Mouse (Mus musculus) erythroblast, adult 5-6 weeks (primary cell): ENCODE measurements around the gene Elk3. TPM values are rescaled to one million over a fixed set of nuclear protein-coding genes. Genes with fewer than 3 reads are reported as not detected.
"Not testable (repeated sequence)": the region's sequence is repeated elsewhere in the genome, so short reads cannot be mapped to it uniquely, and the experiment has no call there.

Source experiments
- ATAC-seq: replicated peaks from 2 replicates; pipeline ENCODE4 v1.8.0; 2016; ENCODE audit warnings: moderate number of reproducible peaks, mild to moderate bottlenecking, moderate TSS enrichment, inconsistent platforms; ENCODE audit not compliant: poor library complexity, low FRiP score, severe bottlenecking
- total RNA-seq, 2 experiments: library from RNA; stranded (forward) in 1 of 2; stranded (reverse) in 1 of 2; fragments of 150-400 nt in 1 of 2; fragments of 200-764, 138-1000 nt in 1 of 2; gene quantifications; 2 replicates each; pipeline versions ENCODE4 v1.2.3 to v1.2.4; 2015 to 2017; ENCODE audit warnings: low replicate concordance in 2 of 2

The Elk3 gene
- total RNA-seq (2015; ENCODE audit: low replicate concordance) (3.8 TPM in 2 replicates), total RNA-seq (2017; ENCODE audit: low replicate concordance) (3.3 and 4.2 TPM in 2 replicates)

DNA sequence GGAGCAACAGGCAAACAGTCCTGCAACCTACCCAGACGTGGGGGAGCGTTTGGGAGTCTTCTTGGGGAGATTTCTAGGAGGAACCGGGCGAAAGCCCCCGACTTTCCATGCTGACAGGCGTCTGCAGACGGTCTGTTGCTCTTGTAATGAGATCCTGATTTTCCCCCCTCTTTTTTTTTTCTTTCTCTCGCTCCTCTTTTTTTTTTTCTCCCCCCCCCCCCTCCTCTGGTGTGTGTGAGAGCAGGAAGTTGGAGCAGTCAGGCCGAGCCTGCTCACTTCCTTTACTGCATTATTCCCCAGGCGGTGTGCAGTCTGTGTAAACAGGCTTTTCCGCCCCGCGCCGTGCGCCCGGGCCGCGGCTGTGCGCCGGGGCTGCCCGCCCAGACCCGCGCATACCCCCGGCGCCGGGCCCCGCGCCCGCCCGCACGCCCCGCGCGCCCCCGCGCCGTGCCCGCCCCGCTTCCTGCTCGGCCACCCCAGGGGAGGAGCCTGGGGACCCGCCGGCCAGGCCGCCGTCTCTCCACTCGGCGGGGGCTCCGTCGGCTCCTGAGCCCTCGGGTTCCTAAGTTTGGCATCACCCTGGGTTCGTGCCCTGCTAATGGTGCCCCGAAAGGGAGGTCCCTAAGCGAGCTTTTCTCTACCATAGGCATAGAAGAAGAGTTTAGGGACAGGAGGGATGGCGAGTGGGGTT lies at the start of gene Elk3:
Elk3 (minus strand) TSS at position 415 of the 691 bp plus-strand sequence.
- ATAC-seq = no peak

DNA sequence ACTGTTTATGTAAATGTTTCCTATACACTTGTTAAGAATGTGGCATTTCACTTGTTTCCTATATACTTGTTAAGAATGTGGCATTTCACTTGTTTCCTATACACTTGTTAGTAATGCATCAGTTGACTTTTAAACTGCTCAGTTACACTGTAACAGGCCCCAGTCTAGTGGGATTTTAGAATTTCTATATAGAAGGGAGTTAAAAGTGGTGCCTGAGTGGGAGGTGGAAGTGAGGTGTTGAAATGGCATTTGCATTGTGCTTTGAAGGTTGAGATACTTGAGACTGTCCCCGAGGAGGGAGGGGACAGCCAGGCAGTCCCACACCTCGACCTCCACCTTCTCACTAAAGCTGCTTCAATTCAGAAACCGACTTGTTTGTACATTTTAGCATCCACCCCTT lies 49.7 kb upstream of the Elk3 start:
- ATAC-seq = no peak

DNA sequence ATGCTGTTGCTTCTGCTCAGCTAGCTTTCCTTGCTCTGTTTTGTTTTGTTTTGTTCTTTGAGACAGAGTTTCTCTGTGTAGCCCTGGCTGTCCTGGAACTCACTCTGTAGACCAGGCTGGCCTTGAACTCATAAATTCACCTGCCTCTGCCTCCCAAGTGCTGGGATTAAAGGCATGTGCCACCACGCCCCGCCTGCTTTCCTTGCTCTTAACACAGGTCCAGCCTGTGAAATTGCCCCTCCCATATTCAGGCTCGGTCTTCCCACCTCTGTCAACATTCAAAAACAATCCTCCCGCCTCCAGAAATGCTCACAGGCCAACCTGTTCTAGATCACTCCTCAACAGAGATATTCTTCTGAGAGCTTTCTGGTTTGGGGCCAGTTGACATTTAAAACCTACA lies 49.3 kb upstream of the Elk3 start:
- not testable (repeated sequence) for ATAC-seq

DNA sequence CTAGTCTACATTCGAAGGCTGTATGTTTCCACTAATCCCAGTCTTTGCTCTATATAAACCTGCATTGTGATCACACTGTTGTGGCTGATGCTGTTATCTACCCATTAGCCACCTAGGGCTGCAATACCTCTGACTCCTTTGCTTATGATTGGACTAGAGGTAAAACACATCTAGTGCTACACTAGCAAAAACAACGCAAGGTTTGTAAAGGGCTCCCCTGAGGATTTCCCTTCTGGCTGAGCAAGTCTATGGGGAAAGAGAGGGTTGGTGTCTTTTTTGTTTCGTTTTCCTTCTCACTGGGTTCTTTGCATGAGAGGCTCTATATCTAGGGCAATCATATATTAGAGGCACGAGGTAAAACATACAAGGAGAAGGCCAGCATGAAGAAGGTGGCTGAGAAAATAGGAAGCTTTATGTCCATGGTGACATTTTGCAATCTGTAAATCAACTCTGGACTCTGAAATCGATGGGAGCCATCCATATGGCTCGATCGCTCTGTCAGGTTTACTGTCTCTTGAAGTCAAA lies 48.5 kb upstream of the Elk3 start:
- no peak for ATAC-seq

DNA sequence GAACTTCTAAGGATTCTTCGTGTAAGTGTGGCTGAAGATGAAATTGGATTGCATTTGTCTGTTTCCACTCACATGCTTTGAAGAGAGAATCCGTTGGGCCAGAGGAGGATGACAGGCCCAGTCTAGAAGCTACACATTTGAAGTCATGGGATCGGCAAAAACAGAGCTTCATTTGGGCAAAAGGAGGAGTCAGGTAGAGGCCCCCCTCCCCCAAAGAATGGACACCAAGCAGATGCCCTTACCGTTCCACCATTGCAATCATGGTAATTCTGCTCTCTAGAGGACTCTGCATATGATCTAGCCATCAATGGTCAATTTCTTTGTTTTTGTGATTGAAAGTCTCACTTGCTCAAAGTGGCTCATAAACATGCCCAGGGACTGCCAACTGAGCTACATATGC lies 47.9 kb upstream of the Elk3 start:
- no peak for ATAC-seq

DNA sequence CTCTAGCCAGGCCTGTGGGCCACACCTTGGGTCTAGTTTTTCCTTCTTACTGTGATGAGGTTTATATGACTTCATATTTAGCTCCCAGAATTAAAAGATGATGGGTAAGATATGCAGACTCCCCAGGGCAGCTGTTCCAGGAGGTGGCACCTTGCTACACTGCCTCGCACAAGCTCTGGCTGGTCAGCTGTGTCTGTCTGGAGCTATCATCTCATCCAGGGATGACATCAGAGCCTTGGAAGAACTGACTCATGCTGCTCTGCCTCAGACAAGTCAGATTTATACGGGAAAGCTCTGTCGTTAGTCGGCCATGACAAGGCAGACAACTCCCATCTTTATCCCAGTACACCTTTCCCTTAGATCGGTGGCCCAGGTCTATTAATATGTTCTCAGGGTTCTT lies 46.2 kb upstream of the Elk3 start:
- ATAC-seq = no peak

DNA sequence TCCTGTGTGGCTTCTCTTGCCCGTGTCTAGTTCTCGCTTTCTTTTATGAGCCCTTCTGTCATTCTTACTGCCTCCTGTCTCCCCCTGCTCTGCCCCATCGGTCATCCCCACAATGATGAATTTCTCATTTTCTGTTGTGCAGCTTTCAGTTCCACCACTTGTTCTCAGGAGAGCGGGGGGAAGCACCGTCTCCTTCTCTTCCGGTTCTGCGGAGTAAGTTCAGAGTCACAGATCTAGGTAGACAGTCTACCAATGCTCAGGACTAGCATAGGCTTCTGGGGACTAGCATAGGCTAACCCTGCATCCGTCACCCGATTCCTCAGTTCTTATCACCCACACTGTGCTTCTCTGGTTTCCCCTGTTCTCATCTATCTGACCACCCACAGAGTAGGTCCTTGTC lies 45.2 kb upstream of the Elk3 start:
- no peak for ATAC-seq

DNA sequence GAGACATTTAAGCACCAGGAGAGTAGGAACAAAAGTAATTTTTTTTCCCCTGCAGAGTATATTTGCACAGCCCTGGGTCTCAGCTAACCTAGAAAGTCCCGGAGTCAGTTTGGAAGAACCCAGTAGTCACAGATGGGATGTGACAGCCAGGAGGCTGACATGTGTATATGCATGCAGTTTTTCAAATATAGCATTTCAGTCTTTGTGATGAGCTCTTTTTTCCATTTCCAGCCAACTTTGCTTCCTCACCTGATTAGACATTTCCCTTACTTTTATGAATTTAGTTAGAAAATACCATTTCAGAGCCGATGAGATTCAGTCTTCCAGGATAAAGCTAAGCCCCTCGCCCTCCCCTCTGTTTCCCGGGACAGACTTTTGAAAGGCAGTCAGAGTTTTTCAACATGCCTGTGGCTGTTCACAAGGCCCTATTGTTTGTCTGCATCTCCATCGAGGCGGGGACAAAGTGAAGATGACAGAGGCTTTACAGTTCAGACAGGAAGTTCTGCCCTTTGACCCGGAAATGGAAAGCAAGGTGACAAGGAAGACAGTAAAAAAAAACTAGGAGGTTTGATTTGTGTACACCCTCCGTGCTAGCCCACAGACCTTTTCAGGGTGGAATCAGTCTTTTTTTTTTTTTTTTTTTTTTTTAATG lies 44.5 kb upstream of the Elk3 start:
- ATAC-seq = no peak

DNA sequence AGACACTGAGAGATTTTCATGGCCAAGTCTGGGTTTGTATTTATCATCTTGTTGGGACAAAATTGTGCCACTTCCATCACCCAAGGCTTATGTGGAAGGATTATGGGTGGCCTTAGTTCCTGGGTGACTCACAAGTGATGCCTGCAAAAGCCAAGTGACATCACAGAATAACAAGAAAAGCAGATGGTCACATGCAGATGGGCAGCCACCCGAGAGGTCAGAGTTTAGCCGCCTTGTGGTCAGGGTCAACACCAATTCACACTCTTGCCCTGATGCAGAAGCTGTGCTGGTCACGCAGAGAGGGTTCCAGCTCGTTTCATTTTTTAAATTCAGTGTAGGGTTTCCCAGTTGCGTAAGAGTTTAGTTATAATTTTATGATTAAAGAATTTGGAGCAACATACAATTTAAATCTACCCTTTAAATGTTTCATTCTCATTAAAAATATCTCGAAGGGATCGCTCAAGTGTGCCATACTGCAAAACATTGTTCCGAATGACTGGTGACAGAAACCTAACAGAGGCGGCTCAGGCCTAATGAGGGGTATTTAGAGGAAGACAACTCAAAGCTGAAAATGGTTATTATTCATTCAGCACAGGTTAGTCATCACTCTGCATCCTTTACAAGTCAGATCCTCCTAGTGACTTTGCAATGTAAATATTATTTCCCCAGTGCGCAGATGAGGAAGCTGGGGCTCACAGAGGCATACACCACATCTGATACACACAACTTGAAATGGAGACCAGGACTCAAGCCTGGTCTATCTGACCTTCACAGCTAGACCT lies 42.8 kb upstream of the Elk3 start:
- no peak for ATAC-seq

DNA sequence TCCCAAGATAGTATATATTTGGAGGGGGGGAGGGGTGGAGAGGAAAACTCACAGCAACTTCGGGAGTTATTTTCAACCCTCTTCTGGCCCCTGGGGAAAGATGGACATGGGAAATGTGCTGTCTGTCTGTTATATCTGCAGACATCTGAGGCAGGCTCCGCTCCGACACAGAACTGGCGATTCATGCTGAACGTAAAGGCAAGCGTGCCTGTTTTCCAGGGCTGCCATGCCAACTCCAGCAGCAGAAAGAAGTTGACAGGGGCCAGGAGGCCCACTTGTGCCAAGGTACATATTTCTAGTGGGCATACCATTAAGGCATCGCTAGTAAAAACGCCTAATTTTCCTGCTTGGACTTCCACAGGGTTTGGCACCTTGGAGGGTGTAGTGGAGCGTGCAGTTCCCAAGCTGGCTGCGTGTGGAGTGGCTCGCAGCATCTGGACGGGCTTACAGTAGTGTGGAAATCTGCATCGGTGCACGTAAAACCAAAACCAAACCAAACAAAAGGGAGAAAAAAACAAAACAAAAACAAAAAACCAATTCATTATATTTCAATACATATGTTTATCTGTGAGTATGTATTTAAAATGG lies 37.1 kb upstream of the Elk3 start:
- ATAC-seq = no peak

DNA sequence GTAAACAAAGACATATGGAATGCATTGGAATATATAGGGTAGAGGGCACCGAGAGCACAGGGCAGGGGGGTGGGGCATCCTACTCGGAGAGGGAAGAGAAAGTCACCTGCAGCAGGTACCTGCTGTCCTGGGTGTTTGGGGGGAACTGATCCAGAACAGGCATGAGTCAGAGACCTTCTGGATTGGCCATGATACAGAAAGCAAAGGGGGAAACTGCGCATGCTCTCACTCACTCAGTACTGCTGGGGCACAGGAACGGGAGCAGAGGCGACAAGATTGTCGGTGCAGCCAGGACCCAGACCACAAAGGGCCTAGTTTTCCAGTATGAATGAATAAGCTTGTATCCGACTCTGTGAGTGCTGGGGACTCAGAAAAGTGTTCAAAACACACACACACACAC lies 36.5 kb upstream of the Elk3 start:
- ATAC-seq = no peak

DNA sequence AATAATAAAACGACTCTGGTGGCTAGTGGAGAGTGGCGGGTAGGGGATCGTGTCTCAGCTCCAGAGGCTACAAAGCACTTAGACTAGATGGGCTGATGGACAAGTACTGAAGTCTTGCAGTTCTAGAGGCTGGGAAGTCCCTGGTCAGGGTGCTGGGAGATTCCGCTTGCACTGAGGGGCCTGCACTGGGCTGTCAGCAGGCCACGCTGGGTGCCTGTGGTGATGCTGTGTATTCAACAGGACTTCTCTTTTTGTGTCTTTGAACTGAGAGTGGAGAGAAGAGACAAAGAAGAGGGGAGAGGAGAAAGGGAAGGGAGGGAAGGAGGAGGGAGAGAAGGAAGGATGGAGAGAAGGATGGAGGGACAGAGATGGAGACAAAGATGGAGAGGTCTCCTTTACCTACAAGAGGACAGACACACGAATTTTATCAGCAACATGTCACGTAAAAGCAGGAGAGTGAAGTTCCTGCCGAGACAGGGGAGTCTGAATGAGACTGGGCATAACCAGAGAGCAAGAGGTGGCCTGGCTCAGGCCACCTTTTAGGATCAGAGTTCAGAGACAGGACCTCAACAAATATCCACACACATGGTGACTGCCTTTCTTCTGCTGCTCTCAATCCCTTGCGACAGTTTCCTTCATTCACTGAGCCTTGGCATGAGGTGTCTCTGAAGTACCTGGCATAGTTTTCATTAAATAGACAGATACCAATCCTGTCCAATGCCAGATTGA lies 35.4 kb upstream of the Elk3 start:
- no peak for ATAC-seq

DNA sequence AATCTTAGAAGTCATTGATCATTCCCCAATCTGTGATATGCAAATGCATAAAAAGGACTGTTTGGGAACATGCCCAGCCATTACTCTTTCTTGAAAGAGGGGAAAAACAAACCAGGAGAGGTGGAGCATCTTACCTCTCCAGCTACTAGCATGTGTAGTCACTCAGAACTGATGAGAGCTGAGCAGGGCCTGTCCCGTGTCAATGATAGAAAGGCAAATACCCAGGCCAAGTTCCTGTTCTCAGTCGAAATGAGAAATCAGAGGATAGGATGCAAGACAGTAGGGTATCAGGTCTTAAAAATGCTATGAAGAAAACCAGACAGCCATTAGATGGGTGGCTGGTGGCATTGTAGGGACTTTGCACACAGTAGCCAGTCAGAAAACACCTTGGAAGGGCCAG lies 34.6 kb upstream of the Elk3 start:
- ATAC-seq = no peak

DNA sequence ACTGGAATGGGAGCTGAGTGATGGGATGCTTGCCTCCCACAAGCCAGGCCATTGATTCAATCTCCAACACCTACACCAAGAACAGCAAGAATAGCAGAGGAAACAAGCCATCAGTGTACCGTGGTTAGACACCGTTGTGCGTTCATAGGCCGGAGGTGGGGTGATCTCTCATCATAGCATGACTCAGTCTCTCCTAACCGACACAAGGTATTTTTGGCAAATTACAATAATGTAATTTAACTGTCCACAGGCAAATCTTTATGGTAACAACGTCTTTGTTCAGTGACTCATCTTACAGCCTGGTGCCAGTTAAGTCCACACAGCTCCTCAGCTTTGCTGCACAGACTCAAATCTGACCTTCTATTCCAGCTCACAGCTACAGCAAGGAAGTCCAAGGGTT lies 32.5 kb upstream of the Elk3 start:
- ATAC-seq = no peak

DNA sequence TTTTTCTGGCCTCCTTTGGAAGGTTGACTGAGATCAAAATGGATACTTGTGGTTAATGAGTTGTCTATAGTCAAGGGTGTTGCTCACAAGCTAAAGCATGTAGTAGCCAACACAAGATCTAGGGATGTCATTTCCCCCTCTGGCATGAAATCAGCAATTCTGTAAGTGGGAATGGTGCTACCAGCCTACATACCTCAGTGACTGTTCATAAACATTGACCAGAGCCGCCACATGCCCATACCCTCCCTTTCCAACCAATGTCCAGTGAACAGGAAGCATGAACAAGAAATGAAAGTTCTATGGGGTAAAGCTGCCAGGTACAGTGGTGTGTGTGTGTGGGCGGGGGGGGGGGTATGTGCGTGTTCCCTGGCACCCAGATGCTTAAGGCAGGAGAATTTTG lies 32.1 kb upstream of the Elk3 start:
- ATAC-seq = no peak

DNA sequence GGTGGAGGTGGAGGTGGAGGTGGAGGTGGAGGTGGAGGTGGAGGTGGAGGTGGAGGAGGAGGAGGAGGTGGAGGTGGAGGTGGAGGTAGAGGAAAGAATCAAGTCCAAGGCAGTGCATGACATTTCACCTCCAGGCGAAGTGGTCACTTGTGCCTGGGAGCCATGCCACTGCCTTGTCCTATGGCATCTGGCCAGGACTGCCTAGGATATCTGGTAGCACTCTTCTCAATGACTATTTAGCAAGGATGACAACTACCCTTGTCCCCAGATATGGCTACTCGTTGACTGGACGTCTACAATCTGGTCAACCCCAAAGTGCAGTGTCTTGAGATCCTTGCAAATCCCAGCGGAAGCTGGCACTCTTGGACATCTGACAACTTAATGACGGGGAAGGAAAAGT lies 27.6 kb upstream of the Elk3 start:
- no peak for ATAC-seq

DNA sequence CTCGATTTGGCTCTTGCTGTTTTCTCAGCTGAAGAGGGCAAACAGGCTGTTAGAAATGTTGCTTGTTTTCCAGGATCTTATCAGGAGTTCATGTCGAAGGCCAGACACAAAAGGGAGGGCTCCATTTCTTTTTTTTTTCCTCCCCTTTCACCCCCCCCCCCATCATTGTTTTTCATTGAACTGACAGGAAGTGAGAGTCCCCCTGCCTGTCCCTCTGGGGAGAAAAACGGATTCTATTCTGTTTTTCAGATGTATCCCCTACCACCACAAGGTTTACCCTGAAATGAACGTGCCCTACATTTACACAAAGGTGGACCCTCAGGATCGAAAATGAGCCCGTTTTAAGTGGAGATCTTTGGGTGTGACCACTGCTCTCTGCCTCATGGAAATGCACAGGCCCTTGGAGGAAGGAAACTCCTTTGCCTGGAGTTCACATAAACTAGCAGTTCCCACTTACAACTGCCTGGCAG lies 25.6 kb upstream of the Elk3 start:
- no peak for ATAC-seq

DNA sequence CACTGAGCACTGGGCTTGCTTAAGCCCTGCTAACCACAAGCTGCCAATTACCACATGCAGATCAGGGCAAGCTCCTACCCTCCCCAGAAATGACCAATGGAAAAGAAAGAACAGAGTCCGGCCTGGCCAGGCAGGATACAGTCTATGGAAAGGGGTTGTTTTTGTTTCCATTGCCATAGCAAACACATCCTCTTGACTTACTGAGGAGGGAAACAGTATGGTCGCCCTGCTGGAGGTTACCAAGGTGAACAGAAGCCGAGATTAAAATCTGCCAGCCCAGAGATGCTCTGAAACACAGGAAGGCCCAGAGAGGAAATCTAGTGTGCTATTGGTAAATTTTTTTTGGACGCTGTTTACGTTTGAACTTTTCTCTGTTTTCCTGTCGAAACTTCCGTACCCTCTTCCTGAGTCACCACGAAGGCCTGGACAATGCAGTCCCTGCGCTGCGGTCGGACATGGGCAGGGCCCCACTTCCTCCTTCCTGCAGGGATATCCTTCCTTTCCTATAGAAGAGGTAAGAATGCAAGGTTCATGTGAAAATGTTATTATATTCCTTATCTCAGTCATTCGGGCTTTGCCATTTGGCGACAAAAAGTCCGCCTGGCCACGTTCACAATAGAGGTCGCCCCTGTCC lies 25.0 kb upstream of the Elk3 start:
- ATAC-seq = no peak

DNA sequence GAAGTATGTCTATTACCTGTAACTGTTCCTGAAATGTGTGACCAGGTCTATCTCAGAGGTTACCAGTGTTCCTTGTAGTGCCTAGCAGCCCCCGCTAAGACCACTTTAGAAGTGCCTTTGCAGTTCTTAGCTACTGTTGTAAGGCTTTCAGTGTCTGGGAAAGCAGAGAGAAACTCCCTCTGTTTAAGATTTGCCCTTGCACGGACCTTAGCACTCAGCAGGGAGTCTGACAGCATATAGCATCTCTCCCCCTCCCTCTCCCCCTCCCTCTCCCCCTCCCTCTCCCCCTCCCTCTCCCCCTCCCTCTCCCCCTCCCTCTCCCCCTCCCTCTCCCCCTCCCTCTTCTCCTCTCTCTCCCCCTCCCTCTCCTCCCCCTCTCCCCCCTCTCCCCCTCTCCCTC lies 24.1 kb upstream of the Elk3 start:
- ATAC-seq = no peak
